Mouse (Mus musculus) MN1 (cell line): ENCODE results near the gene Ldah.

ENCODE experiments used
- DNase-seq: peaks from one replicate; pipeline ENCODE4 v3.0.0-alpha.2; 2016; ENCODE audit warnings: low spot score

The Ldah gene

GRCm38 (mm10) chr12:8281225-8282017 is 73.5 kb downstream of the Ldah start:
- DNase-seq: no peak

- DNase-seq: no peak
These were observed 80.1 kb downstream of the Ldah start for GRCm38 (mm10) chr12:8287970-8288369.

GRCm38 (mm10) chr12:8289099-8289498 is 81.2 kb downstream of the Ldah start:
- no peak for DNase-seq

GRCm38 (mm10) chr12:8289499-8289898 is 81.6 kb downstream of the Ldah start:
- no peak for DNase-seq

GRCm38 (mm10) chr12:8291157-8291853 is 83.4 kb downstream of the Ldah start:
- peak; percentile 74 for DNase-seq

GRCm38 (mm10) chr12:8295307-8295913 is 87.5 kb downstream of the Ldah start:
- no peak for DNase-seq

- no peak for DNase-seq
These were observed 88.2 kb downstream of the Ldah start for GRCm38 (mm10) chr12:8296154-8296553.

GRCm38 (mm10) chr12:8297586-8298214 is 89.8 kb downstream of the Ldah start:
- no peak for DNase-seq

GRCm38 (mm10) chr12:8298361-8299142 is 90.6 kb downstream of the Ldah start:
- DNase-seq: no peak

GRCm38 (mm10) chr12:8299143-8300110 is 91.5 kb downstream of the Ldah start:
- no peak for DNase-seq

- no peak for DNase-seq
These were observed 92.2 kb downstream of the Ldah start for GRCm38 (mm10) chr12:8300111-8300480.

GRCm38 (mm10) chr12:8300521-8300920 is 92.6 kb downstream of the Ldah start:
- no peak for DNase-seq

GRCm38 (mm10) chr12:8301011-8301814 is 93.3 kb downstream of the Ldah start:
- DNase-seq: peak; percentile 37

- DNase-seq: peak; percentile 46
These were observed 94.0 kb downstream of the Ldah start, which contains the start of gene Gdf7 for GRCm38 (mm10) chr12:8301841-8302431. Gene Gdf7 (minus strand): TSS chr12:8301954.

- no peak for DNase-seq
These were observed 97.4 kb downstream of the Ldah start for GRCm38 (mm10) chr12:8305258-8305657.

GRCm38 (mm10) chr12:8306432-8306831 is 98.5 kb downstream of the Ldah start:
- DNase-seq: peak; percentile 79

GRCm38 (mm10) chr12:8306910-8307309 is 99.0 kb downstream of the Ldah start:
- no peak for DNase-seq

GRCm38 (mm10) chr12:8310992-8311391 is 103.1 kb downstream of the Ldah start:
- no peak for DNase-seq

- no peak for DNase-seq
These were observed 104.4 kb downstream of the Ldah start for GRCm38 (mm10) chr12:8312266-8312665.
